8 mouse cellular contexts compared by ENCODE assay signal in the genomic region with DNA sequence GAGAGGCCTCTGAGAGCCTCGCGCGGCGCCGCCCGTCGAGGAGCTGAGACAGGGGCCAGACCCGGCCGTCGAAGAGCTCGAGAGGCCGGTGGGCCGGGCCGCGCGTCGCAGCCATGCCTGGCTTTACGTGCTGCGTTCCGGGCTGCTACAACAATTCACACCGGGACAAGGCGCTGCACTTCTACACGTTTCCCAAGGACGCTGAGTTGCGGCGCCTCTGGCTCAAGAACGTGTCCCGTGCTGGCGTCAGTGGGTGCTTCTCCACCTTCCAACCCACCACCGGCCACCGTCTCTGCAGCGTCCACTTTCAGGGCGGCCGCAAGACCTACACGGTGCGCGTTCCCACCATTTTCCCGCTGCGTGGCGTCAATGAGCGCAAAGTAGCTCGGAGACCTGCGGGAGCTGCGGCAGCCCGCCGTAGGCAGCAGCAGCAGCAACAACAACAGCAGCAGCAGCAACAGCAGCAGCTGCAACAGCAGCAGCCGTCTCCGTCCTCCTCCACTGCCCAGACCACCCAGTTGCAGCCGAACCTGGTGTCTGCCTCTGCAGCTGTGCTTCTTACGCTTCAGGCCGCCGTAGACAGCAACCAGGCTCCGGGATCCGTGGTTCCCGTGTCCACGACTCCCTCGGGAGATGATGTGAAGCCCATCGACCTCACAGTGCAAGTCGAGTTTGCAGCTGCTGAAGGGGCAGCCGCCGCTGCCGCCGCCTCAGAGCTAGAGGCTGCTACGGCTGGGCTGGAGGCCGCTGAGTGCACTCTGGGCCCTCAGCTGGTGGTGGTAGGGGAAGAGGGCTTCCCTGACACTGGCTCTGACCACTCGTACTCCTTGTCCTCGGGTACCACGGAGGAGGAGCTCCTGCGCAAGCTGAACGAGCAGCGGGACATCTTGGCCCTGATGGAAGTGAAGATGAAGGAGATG. TPM values are rescaled to one million over a fixed set of nuclear protein-coding genes. Genes with fewer than 3 reads are reported as not detected.
DNase-seq lines count a peak whose midpoint lies in the region; ATAC-seq and TF ChIP-seq lines count a peak whose summit lies in the region.

No protein-coding gene starts in this region.

- DNase-seq in ES-E14 (ENCODE audit: low read depth, low spot score): no peak
- peak; percentile 64 to 71 for DNase-seq in adrenal gland, postnatal 36 days
- DNase-seq in forebrain, embryonic 10.5 days (ENCODE audit: extremely low spot score, low spot score): peak; percentile 61
- DNase-seq in hindbrain, embryonic 10.5 days (ENCODE audit: low spot score): no peak
- peak; percentile 39 to 46 for DNase-seq in left cerebral cortex, adult 8-10 months (ENCODE audit: low spot score in 2 of 2)
- DNase-seq in spleen, postnatal 14 days (ENCODE audit: low spot score in 2 of 2): peak; percentile 34 to 55

- H3K27ac ChIP-seq in ES-E14 (ENCODE audit: insufficient read depth, low read depth, low read length, poor library complexity, severe bottlenecking): no peak overlapping the region
- H3K27ac ChIP-seq in forebrain, embryonic 10.5 days: peak overlapping the region; percentile 96
- H3K27ac ChIP-seq in hindbrain, embryonic 10.5 days: peak overlapping the region; percentile 96

- WGBS in forebrain, embryonic 10.5 days: under 1% methylated on average over 71 of the region's 71 CpGs
- under 1% methylated on average over 71 of the region's 71 CpGs for WGBS in hindbrain, embryonic 10.5 days

- peak overlapping the region; percentile 97 for H3K9ac ChIP-seq in ES-E14 (ENCODE audit: insufficient read depth, low read depth, low read length, poor library complexity, severe bottlenecking)

- H3K4me3 ChIP-seq in ES-E14 (ENCODE audit: insufficient read depth in 1 of 2, low read depth in 1 of 2, low read length in 2 of 2, poor library complexity in 1 of 2, severe bottlenecking in 1 of 2): peak overlapping the region; percentile 91 to 98
- H3K4me3 ChIP-seq in forebrain, embryonic 10.5 days: peak overlapping the region; percentile 75
- peak overlapping the region; percentile 78 for H3K4me3 ChIP-seq in hindbrain, embryonic 10.5 days

- no peaks in the 10 kb centered on the region for H3K27me3 ChIP-seq in forebrain, embryonic 10.5 days (ENCODE audit: poor library complexity, severe bottlenecking)
- H3K27me3 ChIP-seq in hindbrain, embryonic 10.5 days (ENCODE audit: insufficient read depth, poor library complexity, severe bottlenecking): no peaks in the 10 kb centered on the region

- no peaks in the 10 kb centered on the region for H3K9me3 ChIP-seq in ES-E14 (ENCODE audit: control insufficient read depth, insufficient read depth, low read depth, low read length)
- H3K9me3 ChIP-seq in forebrain, embryonic 10.5 days: no peaks in the 10 kb centered on the region
- no peaks in the 10 kb centered on the region for H3K9me3 ChIP-seq in hindbrain, embryonic 10.5 days

- 0 out of 2 replicates have a peak, but pooled peaks cover 3% of the 10 kb centered on the region for H3K36me3 ChIP-seq in ES-E14 (ENCODE audit: control insufficient read depth, insufficient read depth, low read length, poor library complexity, severe bottlenecking)
- H3K36me3 ChIP-seq in forebrain, embryonic 10.5 days (replicated peaks): peaks cover 21% of the 10 kb centered on the region
- peaks cover 19% of the 10 kb centered on the region for H3K36me3 ChIP-seq in hindbrain, embryonic 10.5 days

- ATAC-seq in megakaryocyte, adult 5-6 weeks (ENCODE audit: poor library complexity, severe bottlenecking): peak; percentile 0; the same call in 1 of the 2 replicates
- no peak for ATAC-seq in activated CD4-positive, CD25-positive, alpha-beta regulatory T cell, adult 4 months

- in situ Hi-C loops in ES-E14 (cut with MboI; ENCODE audit: low sequenced_read_pairs in 2 of 2, unreplicated experiment in 2 of 2): no loop called here

- H3K4me1 ChIP-seq in ES-E14 (ENCODE audit: control insufficient read depth in 2 of 2, insufficient read depth in 2 of 2, low read length in 2 of 2, poor library complexity in 1 of 2): peaks cover 5 to 9% of the 10 kb centered on the region in 2 experiments; a peak in 3 of 4 replicates
- peaks cover 68% of the 10 kb centered on the region for H3K4me1 ChIP-seq in forebrain, embryonic 10.5 days
- H3K4me1 ChIP-seq in hindbrain, embryonic 10.5 days (replicated peaks): peaks cover 66% of the 10 kb centered on the region

TF ChIP-seq in ES-E14, 5 proteins besides CTCF, POLR2A, EP300 and RAD21:
- no peak for TF ChIP-seq HCFC1 (IDR thresholded peaks at IDR 0.05; ENCODE audit: borderline replicate concordance, insufficient read depth, low read length)
TF ChIP-seq in ES-E14: peak in this region for 0.

RNA-seq across cellular contexts. Expression of a gene that starts 0.6 kb away (rescaled TPM):
- total RNA-seq in ES-E14 (2012; rRNA removed): 31.5 and 52.5 TPM in 2 replicates
- 10 to 100 TPM; 40.0 to 41.1 TPM for total RNA-seq in adrenal gland, postnatal 36 days (2021)
- polyA plus RNA-seq in forebrain, embryonic 10.5 days (2016; fragmentation: Nextera tagmentation; extraction: Ambion mirVana): 80.2 and 81.3 TPM in 2 replicates
- polyA plus RNA-seq in hindbrain, embryonic 10.5 days (2016; fragmentation: Nextera tagmentation; extraction: Ambion mirVana): 78.3 and 83.5 TPM in 2 replicates
- total RNA-seq in left cerebral cortex, adult 8-10 months (2022): 10 to 100 TPM; 36.8 to 41.5 (median 37.4) TPM
- 42.8 and 48.9 TPM in 2 replicates for total RNA-seq in megakaryocyte, adult 5-6 weeks (2015)
- 38.5 and 42.6 TPM in 2 replicates for total RNA-seq in megakaryocyte, adult 5-6 weeks (2017)
- polyA plus RNA-seq in activated CD4-positive, CD25-positive, alpha-beta regulatory T cell, adult 4 months (2017; shearing (Covaris generic)): 1 to 10 TPM; 7.0 to 7.4 TPM

RNA-seq across cellular contexts. Expression of a gene that starts 2.4 kb away (rescaled TPM):
- 82.2 and 127 TPM in 2 replicates for total RNA-seq in ES-E14 (2012; rRNA removed)
- 1 to 10 TPM; 4.3 to 9.6 TPM for total RNA-seq in adrenal gland, postnatal 36 days (2021)
- 49.5 and 57.9 TPM in 2 replicates for polyA plus RNA-seq in forebrain, embryonic 10.5 days (2016; fragmentation: Nextera tagmentation; extraction: Ambion mirVana)
- polyA plus RNA-seq in hindbrain, embryonic 10.5 days (2016; fragmentation: Nextera tagmentation; extraction: Ambion mirVana): 55.2 and 58.1 TPM in 2 replicates
- 10 to 100 TPM; 14.4 to 17.8 (median 16.0) TPM for total RNA-seq in left cerebral cortex, adult 8-10 months (2022)
- 12.4 and 18.3 TPM in 2 replicates for total RNA-seq in megakaryocyte, adult 5-6 weeks (2015)
- total RNA-seq in megakaryocyte, adult 5-6 weeks (2017): 16.7 and 25.0 TPM in 2 replicates
- 10 to 100 TPM; 16.1 to 18.6 TPM for polyA plus RNA-seq in activated CD4-positive, CD25-positive, alpha-beta regulatory T cell, adult 4 months (2017; shearing (Covaris generic))

RNA-seq across cellular contexts. Expression of a gene that starts 4.9 kb away (rescaled TPM):
- 185 and 242 TPM in 2 replicates for total RNA-seq in ES-E14 (2012; rRNA removed)
- 10 to 100 TPM; 43.2 to 43.8 TPM for total RNA-seq in adrenal gland, postnatal 36 days (2021)
- 394 and 447 TPM in 2 replicates for polyA plus RNA-seq in forebrain, embryonic 10.5 days (2016; fragmentation: Nextera tagmentation; extraction: Ambion mirVana)
- polyA plus RNA-seq in hindbrain, embryonic 10.5 days (2016; fragmentation: Nextera tagmentation; extraction: Ambion mirVana): 364 and 407 TPM in 2 replicates
- 10 to 100 TPM; 19.8 to 39.6 (median 23.2) TPM for total RNA-seq in left cerebral cortex, adult 8-10 months (2022)
- total RNA-seq in megakaryocyte, adult 5-6 weeks (2015): 103 and 117 TPM in 2 replicates
- total RNA-seq in megakaryocyte, adult 5-6 weeks (2017): 40.9 and 54.5 TPM in 2 replicates
- 100 to 1,000 TPM in 1 of 2 experiments, 1 to 10 TPM in 1; 5.1 to 101 TPM for polyA plus RNA-seq in activated CD4-positive, CD25-positive, alpha-beta regulatory T cell, adult 4 months (2017; shearing (Covaris generic))

RNA-seq across cellular contexts. Expression of a gene that starts 25.2 kb away (rescaled TPM):
- 93.9 and 117 TPM in 2 replicates for total RNA-seq in ES-E14 (2012; rRNA removed)
- total RNA-seq in adrenal gland, postnatal 36 days (2021): 10 to 100 TPM; 31.6 to 38.2 TPM
- polyA plus RNA-seq in forebrain, embryonic 10.5 days (2016; fragmentation: Nextera tagmentation; extraction: Ambion mirVana): 73.7 and 75.2 TPM in 2 replicates
- 72.4 and 75.8 TPM in 2 replicates for polyA plus RNA-seq in hindbrain, embryonic 10.5 days (2016; fragmentation: Nextera tagmentation; extraction: Ambion mirVana)
- total RNA-seq in left cerebral cortex, adult 8-10 months (2022): 10 to 100 TPM; 56.5 to 64.4 (median 62.9) TPM
- total RNA-seq in megakaryocyte, adult 5-6 weeks (2015): 12.0 and 12.2 TPM in 2 replicates
- 23.8 and 27.5 TPM in 2 replicates for total RNA-seq in megakaryocyte, adult 5-6 weeks (2017)
- 10 to 100 TPM; 24.6 to 32.7 TPM for polyA plus RNA-seq in activated CD4-positive, CD25-positive, alpha-beta regulatory T cell, adult 4 months (2017; shearing (Covaris generic))

RNA-seq across cellular contexts. Expression of a gene that starts 28.0 kb away (rescaled TPM):
- total RNA-seq in ES-E14 (2012; rRNA removed): 0.13 and 0.26 TPM in 2 replicates
- not detected for total RNA-seq in adrenal gland, postnatal 36 days (2021)
- 0.06 and 0.07 TPM in 2 replicates for polyA plus RNA-seq in forebrain, embryonic 10.5 days (2016; fragmentation: Nextera tagmentation; extraction: Ambion mirVana)
- 0.51 and 1.8 TPM in 2 replicates for polyA plus RNA-seq in hindbrain, embryonic 10.5 days (2016; fragmentation: Nextera tagmentation; extraction: Ambion mirVana)
- under 1 TPM in 1 of 4 experiments, not detected in 3; 0.16 TPM for total RNA-seq in left cerebral cortex, adult 8-10 months (2022)
- total RNA-seq in megakaryocyte, adult 5-6 weeks (2015): not detected in 2 replicates
- total RNA-seq in megakaryocyte, adult 5-6 weeks (2017): not detected in 2 replicates
- not detected for polyA plus RNA-seq in activated CD4-positive, CD25-positive, alpha-beta regulatory T cell, adult 4 months (2017; shearing (Covaris generic))

Comparison
In these comparisons a context has a peak if more than half of its experiments do, and no peak if none do; other contexts are left out.
1. DNase-seq: peak in adrenal gland, postnatal 36 days (2 of 2), forebrain, embryonic 10.5 days (single experiment), left cerebral cortex, adult 8-10 months (2 of 2) and spleen, postnatal 14 days (2 of 2); none in ES-E14 (single experiment) and hindbrain, embryonic 10.5 days (single experiment).
2. Peak in every context shown above with its lines, with median percentiles within 50 percentile points of each other: H3K4me3 ChIP-seq.